Mouse (Mus musculus) frontal cortex, postnatal 14 days (tissue): Measurements from ENCODE around the gene Gbx2.

Source experiments
- DNase-seq, 2 experiments: peaks; one replicate each; pipeline ENCODE4 v3.0.0; 2022; ENCODE audit warnings: low spot score in 2 of 2

Gene Gbx2

GRCm38 (mm10) chr1:89912392-89912791 lies 18.6 kb downstream of the Gbx2 start:
- DNase-seq, result no peak

- DNase-seq, result no peak
These were observed 21.2 kb downstream of the Gbx2 start for GRCm38 (mm10) chr1:89909796-89910195.

- no peak for DNase-seq
These were observed 28.3 kb downstream of the Gbx2 start for GRCm38 (mm10) chr1:89902641-89903040.

GRCm38 (mm10) chr1:89902236-89902635 lies 28.7 kb downstream of the Gbx2 start:
- DNase-seq, result no peak

- DNase-seq, result no peak
These were observed 29.6 kb downstream of the Gbx2 start for GRCm38 (mm10) chr1:89901381-89901780.

GRCm38 (mm10) chr1:89899761-89900445 lies 31.1 kb downstream of the Gbx2 start:
- no peak for DNase-seq

- no peak for DNase-seq
These were observed 31.9 kb downstream of the Gbx2 start for GRCm38 (mm10) chr1:89899036-89899435.

- no peak for DNase-seq
These were observed 35.2 kb downstream of the Gbx2 start for GRCm38 (mm10) chr1:89895801-89896200.

- DNase-seq, result no peak
These were observed 38.7 kb downstream of the Gbx2 start for GRCm38 (mm10) chr1:89892281-89892680.

- DNase-seq, result no peak
These were observed 39.6 kb downstream of the Gbx2 start for GRCm38 (mm10) chr1:89891400-89891799.

- DNase-seq, result no peak
These were observed 45.3 kb downstream of the Gbx2 start for GRCm38 (mm10) chr1:89885696-89886095.

- no peak for DNase-seq
These were observed 46.6 kb downstream of the Gbx2 start for GRCm38 (mm10) chr1:89884335-89884734.

- no peak for DNase-seq
These were observed 50.1 kb downstream of the Gbx2 start for GRCm38 (mm10) chr1:89880834-89881233.

- no peak for DNase-seq
These were observed 50.8 kb downstream of the Gbx2 start for GRCm38 (mm10) chr1:89880193-89880592.

GRCm38 (mm10) chr1:89878496-89878895 lies 52.5 kb downstream of the Gbx2 start:
- DNase-seq, result no peak
